Mouse (Mus musculus) stomach, postnatal 0 days (tissue): ENCODE data around the gene Fanca.

Source experiments
- CTCF ChIP-seq: IDR thresholded peaks from 2 replicates; pipeline ENCODE4 v1.5.1; 2016; ENCODE audit warnings: antibody characterized with exemption, low read depth, mild to moderate bottlenecking, moderate library complexity
- EP300 ChIP-seq: optimal IDR thresholded peaks from 2 replicates; pipeline ENCODE3; 2016; ENCODE audit warnings: antibody characterized with exemption

DNA sequence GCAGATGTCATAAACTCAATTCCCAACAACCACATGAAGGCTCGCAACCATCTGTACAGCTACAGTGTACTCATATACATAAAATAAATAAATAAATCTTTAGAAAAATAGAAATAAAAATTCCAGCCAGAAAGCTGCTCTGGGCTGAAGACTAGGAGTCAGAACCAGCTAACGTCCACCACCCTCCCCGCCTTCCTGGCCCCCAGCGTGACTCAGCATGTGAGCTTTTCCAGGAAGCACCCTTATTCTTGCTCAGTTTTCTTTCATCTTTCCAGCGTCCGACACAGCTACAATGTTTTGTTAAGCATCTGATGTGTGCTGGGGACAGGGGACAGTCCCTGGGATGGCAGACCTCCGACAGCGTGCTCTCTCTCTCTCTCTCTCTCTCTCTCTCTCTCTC lies 26.8 kb upstream of the Fanca start:
- TF ChIP-seq CTCF = no peak
- TF ChIP-seq EP300 = no peak
